Mouse (Mus musculus): ENCODE data around the gene Map1b.
A peak's percentile ranks its signal among the peaks of the same experiment; 100 is the strongest.

Map1b gene

DNA sequence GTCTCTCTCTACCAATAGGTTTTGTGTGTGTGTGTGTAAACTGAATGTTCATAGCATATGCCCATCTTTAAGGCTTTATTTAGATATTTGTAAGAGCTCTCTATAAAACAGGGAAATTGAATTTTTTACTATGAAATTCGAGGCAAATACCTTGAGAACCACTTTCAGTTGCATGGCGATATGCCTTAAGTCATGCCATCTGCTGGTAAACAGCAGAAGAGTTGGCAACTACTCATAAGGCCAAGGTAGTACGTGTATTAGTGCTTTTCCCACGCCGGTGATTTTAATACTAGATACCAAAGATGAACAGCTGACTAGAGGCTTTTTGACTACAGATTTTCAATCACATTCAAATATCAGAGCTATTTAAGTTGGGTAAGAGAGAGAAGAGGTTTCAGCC is 27.2 kb downstream of the Map1b start:
- no peak for DNase-seq (ENCODE audit: low spot score)

DNA sequence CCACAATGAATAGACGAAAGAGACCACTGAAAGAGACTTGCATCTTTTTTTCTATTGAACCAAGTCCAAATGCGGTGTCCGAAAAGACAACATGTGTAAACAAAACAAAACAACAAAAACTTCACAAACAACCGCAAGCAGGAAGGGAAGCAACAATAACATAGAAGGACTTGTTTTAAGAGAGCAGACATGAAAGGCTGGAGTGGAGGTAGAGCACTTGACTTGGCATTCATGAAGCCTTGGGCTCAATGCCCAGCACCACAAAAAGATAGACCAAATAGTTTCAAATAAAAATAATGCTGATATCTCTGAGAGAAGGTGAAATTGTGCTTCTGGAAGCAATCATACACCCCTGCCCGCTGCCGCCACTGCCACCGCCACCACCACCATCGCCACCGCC is 30.5 kb downstream of the Map1b start:
- no peak for DNase-seq (ENCODE audit: low spot score)

DNA sequence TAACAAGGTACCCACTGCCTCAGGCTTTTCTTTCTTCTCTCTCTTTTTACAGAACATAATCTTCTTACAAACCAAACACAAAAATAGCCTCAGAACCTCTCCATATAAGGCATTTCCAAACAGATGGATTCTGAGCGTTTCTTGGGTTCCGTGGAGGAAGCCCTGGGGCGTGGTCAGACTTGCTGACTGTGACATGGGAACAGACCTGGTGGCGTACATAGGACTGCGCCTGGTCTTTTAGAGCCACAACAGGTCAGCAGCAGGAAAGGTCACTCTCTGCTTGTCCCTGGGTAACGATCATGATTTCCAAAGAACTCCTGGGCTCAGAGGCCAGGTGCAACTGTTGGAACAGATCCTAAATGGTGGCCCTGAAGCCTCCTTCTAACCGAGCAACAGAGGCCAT is 31.0 kb downstream of the Map1b start:
- no peak for DNase-seq (ENCODE audit: low spot score)

DNA sequence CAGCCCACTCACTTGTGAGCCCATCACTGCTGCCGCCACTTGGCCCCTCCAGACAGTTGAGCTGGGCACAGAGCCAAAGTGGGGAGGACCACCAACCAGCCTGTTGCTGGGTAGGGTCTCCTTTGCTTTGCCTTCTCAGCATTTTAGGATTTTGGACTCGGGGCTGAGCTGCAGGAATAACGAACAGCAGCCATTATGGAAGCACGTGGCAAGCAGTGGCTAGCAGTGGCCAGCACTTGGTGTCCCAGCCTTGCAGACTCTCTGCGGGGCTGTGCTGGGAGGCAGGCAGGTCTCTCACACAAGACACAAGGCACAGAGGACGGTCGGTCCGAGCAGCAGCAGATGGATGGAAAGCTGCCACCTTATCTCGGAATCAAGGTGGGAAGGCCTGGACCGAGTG is 31.4 kb downstream of the Map1b start:
- DNase-seq (ENCODE audit: low spot score), result no peak

DNA sequence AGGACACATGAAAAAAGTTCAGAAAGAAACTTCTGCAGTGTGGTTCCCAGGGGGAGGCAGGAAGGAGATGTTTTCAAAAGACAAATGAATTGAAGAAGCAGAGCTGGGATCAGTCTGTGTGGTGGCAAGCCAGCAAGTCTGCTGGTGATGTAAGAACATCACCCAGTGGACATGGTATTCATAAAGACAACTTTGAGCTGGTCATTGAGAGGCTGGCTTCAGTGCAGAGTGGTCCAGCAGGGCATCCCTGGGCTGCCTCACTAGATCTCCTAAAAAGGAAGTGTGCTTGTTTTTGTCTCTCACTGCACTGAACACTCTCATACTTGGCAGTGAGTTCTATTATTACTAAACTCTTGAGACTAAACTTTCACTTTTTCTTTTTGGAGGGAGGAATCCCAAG is 32.9 kb downstream of the Map1b start:
- DNase-seq (ENCODE audit: low spot score), result no peak

DNA sequence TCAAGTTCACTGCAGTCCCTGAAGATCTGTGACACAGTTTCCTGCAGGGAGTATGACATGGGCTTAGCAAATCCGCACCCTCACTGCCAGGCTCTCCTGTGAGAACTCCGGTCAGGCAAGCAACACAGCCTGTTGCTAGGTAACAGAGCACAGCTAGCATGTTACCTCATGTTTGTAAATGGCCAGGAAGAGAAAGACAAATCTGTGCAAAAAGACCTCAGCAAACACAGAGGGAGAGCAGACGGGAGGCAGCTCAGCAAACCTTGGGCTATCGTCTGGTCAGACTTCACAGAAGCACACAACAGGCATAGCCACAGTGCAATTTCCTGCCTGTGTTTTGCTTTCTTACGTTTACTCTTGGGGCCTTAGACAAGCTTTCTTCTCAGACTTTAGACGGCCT is 40.9 kb downstream of the Map1b start:
- DNase-seq (ENCODE audit: low spot score), result no peak

DNA sequence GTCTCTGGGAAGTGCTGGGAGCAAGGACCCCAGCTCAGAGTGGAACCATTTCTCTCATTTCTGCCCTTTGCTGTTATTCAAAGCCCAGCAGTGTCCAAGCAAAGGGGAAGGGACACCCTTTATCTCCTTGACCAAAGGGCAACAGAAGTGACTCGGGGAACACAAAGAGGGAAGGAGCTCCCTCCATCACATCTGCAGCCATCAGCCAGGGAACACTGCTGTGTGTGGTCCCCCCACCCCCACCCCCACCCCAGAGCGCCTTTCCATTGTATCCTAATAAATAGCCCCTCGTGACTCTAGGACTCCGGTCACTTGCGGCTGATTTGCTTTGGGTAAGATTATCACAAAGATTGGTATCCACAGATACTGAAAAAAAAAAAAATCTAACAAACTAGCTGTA is 41.3 kb downstream of the Map1b start:
- DNase-seq (ENCODE audit: low spot score), result no peak

DNA sequence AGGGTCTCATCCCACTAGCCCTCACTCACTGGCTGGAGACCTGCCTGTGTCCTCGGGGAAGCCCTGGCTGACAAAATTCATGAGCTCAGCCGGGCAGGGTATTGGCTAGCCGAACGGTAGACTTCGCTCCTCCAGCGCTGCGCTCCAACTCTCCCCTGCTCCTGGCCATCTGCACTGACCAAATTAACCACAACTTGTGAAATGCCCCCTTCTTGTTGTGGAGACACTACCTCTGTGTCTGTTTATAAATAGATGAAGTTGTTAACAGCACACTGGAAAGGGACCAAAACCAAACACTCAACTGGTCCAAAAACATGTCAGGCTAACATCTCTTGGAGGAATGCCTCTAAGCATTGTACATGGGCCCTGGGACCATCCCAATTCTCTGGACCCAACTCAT is 42.2 kb downstream of the Map1b start:
- no peak for DNase-seq (ENCODE audit: low spot score)

DNA sequence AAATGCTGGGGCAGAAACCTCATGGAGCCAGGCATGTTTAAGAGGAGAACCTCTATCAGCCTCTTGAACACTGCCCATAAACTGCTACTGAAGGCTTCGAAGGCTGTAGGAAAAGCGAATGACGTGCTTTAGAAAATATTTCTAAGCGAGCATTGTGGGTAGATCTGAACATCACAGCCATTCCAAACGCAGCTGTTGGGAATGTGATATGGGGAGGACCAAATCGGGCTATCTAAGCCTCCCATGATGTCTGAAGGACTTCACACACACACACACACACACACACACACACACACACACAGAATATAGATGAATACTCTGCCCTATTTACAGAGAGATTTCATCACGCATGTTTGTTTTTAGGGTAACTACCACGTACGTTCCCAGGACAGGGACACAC is 44.3 kb downstream of the Map1b start:
- DNase-seq (ENCODE audit: low spot score), result no peak

DNA sequence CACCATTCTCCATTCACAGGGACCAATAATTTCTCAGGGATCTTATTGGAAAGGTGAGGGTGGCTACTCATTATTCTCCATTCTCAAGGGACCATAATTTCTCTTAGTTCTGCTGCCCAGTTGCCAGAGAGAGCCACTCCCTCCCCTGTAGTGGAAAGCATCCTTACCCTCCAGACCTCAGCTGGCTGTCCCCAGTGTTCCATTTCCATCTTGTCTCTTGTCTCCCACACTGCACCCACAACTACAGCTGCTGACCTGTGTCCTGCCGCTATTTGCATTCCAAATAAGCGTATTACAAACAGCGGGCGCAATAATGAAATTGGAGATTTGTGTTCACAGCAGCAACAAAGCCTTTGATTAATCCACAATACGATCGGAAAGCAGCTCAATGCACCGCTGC is 46.3 kb downstream of the Map1b start:
- no peak for DNase-seq (ENCODE audit: low spot score)

DNA sequence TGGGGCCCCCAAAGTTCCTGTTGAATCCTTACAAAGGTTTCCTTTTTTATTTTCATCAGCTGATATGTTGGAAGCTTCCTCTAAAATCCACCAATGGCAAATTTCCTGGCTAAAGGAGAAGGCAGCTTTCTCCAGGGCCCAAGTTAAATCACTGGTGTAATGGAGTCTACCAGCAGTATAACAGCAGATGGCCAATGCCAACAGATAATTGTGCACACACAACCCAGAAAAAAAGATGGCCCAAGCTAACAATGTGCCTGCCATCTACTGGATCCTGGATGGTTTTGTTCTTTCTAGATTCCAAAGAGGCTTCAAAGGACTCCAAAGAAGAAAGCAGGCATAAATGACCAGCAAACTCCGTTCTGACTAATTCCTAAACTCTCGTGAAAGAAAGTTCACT is 48.1 kb downstream of the Map1b start:
- DNase-seq (ENCODE audit: low spot score), result no peak

DNA sequence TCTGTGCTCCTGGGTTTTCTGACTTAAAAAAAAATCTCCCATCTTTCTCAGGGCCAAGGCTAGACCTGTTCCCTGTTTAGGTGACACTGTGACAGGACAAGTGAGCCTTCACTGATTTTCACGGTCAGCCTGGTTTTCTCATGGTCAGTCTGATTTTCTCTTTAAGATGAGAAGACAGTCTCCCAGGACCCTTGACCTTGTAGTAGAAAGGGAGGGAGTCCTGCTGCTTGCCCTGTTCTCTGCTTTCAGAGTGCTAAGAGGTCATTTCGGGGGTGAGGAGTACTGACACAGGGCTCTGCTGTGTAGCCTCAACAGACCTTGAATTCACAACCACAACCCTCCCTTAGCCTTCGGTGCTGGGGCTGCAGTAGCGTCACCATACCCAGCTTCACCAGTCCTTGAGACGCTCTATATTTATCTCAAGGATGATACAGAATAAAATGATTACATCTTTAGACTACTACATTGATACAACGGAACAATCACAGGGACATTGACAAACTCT is 49.5 kb downstream of the Map1b start:
- no peak for DNase-seq (ENCODE audit: low spot score)

DNA sequence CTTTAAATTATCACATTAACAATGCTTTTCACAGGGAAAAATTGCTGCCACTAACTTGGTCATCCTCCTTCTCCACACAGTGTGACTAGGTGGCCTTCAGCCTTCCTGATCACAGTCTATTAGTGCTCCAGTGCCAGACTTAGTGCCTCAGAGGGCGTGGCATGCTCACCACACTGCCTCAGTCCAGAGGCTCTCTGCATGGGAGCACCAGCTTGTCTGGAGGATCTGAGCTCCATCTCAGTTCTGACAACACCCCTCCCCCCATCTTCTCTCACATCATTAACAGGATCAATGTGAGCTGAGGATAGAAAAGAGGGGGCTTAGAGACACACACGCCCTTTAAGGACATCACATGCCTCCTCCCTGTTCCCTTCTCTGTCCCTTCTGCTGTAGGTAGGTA is 50.3 kb downstream of the Map1b start:
- no peak for DNase-seq (ENCODE audit: low spot score)

DNA sequence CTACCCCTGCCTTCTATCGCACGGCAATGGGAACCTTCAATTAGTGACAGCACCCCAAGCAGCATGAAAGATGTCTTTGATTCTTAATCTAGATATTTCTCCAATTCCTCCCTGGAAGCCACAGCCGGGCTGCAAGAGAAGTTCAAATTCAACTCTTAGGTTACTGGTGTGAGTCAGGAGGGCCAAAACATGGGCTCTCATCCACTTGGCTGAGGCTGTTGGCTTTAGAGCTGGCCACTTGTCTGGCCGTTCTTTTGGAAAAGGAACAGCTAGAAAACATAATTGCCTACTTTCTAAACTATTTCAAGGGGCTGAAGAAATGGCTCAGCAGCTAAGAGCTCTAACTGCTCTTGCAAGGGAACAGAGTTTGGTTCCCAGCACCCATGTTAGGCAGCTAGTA is 51.8 kb downstream of the Map1b start:
- no peak for DNase-seq (ENCODE audit: low spot score)

DNA sequence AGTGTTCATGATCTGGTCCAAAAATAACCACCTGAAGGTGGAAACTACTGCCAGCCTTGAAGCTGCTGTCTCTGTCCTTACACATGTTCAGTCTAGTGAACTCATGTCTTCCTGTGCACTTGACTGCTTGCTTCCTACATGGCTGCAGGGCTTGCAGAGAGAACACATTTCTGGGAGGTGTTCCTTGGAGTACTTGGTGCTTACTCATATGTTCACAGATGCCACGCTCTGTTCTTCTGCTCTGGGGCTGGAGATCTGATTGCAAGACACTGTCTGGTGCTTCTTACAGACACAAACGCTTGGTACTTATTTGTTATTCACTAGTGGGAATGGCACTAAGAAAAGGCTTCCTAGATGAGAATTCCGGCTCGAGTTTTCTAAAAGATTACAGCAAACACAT is 54.5 kb downstream of the Map1b start:
- DNase-seq (ENCODE audit: low spot score), result no peak

DNA sequence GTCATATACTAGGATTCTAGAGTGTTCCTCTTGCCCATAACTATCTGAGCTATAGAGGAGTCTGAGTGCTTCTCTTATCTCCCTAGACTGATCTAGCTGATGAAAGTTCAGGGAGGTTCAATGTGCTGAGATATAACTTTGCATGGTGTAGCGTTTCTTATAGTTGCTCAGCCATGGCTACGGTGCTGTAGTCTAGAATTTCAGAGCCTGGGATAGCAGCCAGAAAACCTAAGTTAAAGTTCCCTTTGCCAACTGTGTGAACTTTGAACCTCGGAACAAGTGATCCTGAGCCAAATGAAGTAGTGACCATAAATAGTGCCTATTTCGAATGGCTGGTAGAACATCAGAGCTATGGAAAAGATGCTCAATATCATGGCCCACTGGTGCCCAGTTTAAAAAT is 56.7 kb downstream of the Map1b start:
- DNase-seq (ENCODE audit: low spot score), result no peak

DNA sequence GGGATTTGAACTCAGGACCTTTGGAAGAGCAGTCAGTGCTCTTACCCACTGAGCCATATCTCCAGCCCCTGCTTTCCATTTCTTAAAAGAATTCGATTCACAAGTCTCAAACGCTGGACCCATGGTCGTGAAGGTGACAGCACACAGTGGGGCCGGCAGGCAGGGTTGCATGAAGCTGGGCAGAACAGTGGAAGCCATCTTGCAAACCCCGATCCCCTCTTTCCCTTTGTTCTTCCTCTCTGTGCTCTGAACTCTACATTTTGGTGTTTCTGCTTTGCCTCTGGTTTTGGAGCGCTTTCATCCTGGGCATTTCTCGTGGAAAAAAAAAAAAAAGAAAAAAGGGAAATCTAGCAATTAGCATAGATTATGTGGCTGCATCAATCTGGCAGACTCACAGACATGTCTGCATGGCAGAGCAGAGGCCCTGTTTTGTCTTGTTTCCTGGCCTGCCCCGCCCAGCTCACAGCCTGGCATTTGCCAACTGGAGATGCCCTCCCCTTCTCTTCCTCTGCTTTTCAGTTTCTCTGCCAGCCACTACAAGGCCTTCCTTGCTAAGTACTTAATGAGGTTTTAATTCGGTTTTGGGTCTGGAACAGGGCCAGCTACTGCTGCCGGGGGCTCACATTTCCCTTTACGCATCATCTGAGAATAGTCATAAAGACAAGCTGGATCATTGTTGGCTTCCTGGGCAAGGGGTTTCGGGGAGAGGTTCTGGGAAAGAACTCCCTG is 57.5 kb downstream of the Map1b start:
- DNase-seq (ENCODE audit: low spot score), result no peak

DNA sequence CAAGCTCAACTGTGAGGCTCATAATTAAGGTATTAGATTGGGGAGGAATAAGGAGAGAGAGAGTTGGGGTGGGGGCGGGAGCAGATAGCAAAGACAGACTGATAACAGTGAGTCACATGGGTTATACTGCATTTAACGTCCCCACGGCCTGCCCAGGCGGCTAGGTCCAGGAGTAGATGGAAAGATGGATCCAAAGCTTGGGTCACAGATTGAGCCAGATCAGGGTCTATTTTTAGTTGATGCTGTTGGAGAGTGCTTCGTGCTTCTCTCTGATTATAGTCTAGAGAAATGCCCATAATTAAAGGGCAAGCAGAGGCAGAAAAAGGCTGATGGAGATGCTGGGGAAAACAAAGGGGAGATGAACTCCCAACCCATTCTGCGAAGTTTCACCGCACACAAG is 61.4 kb downstream of the Map1b start:
- no peak for DNase-seq (ENCODE audit: low spot score)

DNA sequence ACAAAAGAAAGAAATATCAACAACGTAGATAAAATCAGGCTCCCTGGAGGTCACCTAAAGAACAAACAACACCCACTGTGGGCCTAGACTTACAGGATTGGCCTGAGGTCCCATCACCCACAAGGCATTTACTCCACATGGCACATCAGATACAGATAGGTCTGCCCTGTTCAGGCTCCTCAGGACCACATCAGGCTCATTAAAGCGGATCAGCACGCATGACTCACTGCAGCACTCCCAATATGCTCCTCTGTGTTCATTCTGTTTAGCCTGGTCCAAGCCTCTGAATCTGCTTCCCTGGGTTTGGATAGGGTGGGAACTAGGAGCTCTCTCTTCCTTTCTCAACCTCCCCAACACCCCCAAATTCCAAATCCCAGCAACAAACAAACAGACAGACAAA is 63.9 kb downstream of the Map1b start:
- DNase-seq (ENCODE audit: low spot score), result no peak

DNA sequence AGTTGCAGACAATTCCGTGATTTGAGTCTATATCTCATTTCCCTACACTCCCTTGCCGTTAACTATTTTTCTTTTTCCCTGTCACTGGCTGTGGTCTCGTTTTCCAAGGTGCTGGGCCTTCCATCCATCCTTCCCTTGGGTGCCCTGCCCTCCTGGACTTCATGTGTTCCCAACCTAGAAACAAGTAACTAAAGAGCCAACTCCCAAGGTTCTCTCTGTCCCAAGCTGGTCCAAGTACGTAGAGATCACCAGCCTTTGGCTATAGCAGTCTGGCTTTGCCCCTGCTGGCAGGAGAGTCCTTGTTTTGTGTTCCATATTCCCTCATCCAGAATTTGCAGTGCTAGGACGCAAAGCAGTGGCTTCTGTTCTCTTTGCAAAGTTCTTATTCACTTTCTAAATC is 65.1 kb downstream of the Map1b start:
- DNase-seq (ENCODE audit: low spot score), result no peak

DNA sequence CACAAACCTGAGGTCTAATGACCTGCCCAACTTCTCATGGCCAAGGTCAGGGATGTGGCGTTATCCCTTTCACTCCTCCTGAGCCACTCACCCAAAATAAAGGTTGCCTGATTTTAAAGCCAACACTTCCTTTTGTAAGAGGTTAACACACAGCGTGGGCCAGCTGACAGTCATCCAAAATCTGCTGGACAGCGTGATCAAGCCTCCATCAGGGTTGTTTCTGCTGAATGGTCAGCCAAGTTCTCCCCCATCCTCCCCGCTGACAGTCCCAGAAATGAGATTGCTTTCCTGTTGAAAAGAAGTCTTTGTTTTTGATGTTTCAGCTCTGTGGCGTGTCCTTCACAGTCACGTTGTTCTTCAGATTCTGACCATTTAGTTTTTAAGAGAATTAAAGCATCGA is 65.6 kb downstream of the Map1b start:
- DNase-seq (ENCODE audit: low spot score), result peak; percentile 30

DNA sequence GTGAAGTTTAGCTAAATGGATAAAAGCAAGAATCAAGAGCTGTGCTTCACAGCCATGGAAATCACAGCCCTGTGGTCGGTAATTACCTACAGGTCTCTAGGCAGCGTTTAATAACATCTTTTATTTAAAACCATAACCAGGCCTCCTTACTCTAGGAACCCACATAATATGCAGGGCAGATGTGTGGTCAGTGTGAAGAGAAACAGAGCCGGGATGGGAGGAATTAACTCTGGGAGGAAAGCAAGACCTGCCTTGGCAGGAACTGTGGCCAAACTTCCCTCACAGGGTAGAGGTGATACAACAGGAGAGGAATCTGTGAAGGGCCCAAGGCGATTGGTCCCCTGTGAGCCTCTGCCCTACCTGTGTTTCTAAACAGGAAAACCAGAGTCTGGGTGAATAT is 66.8 kb downstream of the Map1b start:
- no peak for DNase-seq (ENCODE audit: low spot score)

DNA sequence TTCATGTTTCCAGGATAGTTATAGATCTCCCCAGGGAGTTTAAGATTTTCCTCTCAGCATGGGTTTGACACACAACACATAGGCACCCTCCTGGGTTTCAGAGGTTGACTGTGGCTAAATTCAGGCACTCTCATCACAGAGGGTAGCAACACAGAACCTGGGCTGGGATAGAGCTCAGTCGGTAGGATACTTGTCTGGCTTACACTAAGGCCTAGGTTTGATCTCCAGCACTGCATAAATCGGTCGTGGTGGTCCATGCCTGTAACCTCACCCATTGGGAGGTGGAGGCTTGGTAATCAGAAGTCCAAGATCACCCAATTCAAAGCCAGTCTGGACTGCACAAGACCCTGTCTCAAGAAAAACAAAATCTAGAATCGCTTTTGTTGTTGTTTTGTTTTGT is 68.1 kb downstream of the Map1b start:
- no peak for DNase-seq (ENCODE audit: low spot score)

DNA sequence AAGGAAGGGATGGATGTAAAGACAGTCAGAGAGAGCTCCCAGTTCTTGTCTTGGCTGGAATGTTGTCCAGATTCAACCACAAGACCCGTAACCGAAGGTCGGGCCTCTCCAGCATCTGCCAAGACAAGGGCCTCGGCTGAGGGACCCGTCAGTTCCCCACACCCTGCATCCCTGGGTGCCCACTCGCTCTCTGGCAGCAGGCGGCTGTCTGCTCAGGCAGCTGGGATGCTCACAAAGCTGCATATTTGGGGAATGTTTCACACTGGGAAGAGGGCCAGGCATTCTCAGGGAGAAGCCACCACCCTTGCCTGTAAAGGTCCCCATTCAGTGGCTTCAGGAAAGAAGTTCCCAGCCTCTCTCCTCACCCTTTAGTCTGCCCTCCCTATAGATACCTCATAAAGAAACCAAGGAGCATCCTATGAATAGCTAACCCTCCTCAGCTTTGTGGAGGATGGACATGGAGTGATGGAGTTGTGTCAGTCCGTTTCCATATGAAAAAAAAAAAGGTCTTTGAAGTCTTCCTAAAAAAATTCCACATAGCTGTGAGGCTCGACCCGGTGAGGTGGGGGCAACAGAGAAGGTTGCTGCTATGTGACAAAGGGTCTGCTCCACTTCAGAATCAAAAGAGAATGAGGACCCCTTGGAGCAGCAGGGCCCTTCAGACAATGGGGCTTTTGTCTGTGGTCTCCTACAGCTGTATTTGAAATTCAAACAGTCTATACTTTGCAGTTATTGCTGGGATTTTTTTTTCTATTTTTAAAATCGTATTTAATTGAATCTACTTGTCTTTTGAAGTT is 68.7 kb downstream of the Map1b start:
- no peak for DNase-seq (ENCODE audit: low spot score)

Measured in ovary, postnatal 14 days (tissue).